Mouse (Mus musculus): ENCODE measurements around the gene Nell1.

DNA sequence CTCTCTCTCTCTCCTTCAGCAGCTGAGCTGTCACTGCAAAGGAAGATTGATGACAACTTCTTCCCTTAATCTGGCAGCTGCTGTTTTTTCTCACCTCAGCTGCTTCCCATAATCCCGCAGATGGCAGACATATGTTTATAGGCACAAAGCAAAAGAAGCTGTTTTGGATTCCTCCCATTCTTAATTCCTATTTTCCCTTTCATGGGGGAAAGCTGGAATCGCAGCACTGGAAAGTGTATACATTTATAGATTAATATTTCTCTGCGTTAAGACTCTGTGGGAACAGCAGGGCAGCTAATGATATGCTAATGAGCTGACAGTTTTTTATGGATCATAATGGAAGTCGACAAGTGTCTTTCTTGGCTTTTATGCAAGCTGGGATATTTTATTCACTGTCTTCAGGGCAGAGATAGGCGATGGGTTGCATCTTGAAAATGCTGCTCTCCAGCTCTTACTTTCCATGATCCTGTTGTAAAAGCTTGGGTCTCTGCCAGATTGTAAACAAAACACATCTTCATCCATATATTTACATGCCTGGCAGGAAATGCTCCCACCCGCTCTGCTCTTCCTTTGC lies 236.1 kb downstream of the Nell1 start:
- no peak for TF ChIP-seq CTCF (IDR thresholded peaks at IDR 0.05; ENCODE audit: control insufficient read depth, insufficient read depth, insufficient replicate concordance, low read depth, low read length)
- no peak for TF ChIP-seq POLR2A (IDR thresholded peaks at IDR 0.05; ENCODE audit: control insufficient read depth, low read depth, low read length)

Data from testis, adult 2 months (tissue).